Mouse (Mus musculus): ENCODE results near the gene Mrps2.

DNA sequence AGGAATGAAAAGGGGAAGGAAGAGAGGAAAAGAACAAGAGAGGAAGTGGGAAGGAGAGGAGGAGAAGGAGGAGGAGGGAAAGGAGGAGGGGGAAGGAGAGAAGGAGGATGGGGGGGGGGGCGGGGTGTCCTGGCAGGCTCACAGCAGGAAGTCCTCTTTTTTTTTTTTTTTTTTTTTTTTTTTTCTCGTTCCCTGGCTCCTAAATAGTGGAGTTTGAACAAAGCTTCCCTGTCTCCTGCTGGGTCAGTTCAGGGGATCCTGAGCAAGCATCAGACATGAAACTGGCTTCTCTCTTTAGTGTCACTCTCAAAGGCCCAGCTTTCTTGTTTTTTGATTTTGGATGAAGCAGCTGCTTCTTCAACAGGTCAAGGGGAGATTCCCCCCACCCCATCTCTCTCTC is 34.4 kb upstream of the Mrps2 start:
- no peak for TF ChIP-seq CTCF (IDR thresholded peaks at IDR 0.05; ENCODE audit: extremely low read depth, insufficient read depth, insufficient read length, insufficient replicate concordance)
- no peak for TF ChIP-seq POLR2A (IDR thresholded peaks at IDR 0.05; ENCODE audit: low read depth, low read length)
